Mouse (Mus musculus) cortical plate, adult 2 months (tissue): ENCODE measurements at regions not wholly inside any gene's neighbourhood (a gene's known extent, or its start where the extent isn't known, plus 50 kb on each side); places are given as distances from the start of the nearest gene placed in this dataset.

ENCODE experiments used
- CTCF ChIP-seq: fragments of 200-500 bp; IDR thresholded peaks from 2 replicates; pipeline ENCODE4 v1.5.1; 2011; ENCODE audit warnings: mild to moderate bottlenecking, control low read depth, low read length; ENCODE audit not compliant: insufficient read depth; ENCODE audit errors: extremely low read depth
- POLR2A ChIP-seq: fragments of 200-500 bp; IDR thresholded peaks from 2 replicates; pipeline ENCODE4 v1.6.1; 2011; ENCODE audit warnings: mild to moderate bottlenecking, low read length, control low read depth; ENCODE audit not compliant: insufficient read depth; ENCODE audit errors: extremely low read depth

DNA sequence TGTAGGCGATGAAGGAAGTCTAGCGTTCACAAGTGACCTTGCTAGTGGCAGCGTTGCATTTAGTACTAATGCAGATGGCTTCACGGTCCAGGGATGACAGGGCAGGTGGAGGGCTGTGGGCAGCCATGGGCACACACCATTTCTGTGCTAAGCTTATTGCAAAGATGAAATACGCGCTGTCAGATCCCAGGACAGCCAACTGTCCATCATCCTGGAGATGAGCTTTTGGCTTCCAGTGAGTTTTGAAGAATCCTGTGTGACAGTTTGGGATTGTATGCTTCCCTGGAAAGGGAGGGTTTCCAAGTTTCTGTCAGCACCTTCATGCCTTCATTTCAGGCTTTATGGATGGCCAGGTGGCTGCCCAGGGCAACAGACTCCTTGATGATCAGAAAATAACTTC lies 547.9 kb upstream of the Fam19a5 start:
- no peak for TF ChIP-seq CTCF
- no peak for TF ChIP-seq POLR2A
